Mouse (Mus musculus): ENCODE measurements at regions not wholly inside any gene's neighbourhood (a gene's known extent, or its start where the extent isn't known, plus 50 kb on each side); places are given as distances from the start of the nearest gene placed in this dataset.
"Not testable (repeated sequence)": the region's sequence is repeated elsewhere in the genome, so short reads cannot be mapped to it uniquely, and the experiment has no call there.

DNA sequence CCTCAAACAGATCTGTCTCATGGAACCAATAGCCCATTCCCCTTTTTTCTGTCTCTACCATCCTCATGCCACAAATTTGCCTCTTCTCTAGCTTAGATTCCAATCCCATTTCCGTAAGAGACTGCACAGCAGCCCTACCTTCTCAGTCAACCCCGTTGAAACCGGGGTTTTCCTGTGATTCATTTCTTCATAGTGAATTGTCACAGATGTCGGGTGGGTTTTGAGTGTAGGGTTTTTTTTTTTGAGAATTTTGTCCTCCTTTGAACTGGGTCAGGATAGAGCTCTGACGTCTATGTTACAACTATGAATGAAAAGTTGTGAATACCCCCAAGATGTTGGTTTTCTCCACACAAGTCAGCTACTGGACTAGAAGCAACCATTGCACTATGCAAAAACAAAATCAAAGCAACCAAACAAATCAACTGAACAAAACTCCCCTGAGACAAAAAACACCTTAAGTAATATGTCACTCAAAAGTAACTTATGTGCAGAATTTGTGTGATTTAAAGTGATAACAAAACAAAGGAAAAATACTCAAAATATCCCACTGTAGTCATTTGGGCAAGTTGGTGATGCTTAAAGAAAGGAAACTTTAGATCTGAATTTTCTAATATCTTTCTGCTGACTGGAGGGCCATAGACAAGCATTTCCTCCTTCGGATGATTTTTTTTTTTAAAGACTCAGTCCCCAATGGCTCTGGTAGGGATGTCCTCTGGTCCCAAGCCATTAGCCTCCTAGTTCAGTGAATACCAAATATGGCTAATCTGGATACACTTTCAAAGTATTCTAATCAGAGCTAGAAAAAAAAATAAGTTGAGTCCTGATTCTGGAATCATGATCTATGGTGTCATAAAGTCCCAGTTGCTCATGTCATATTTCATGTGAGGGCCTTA, 120.7 kb upstream of the Tet2 start:
- no peak for DNase-seq

DNA sequence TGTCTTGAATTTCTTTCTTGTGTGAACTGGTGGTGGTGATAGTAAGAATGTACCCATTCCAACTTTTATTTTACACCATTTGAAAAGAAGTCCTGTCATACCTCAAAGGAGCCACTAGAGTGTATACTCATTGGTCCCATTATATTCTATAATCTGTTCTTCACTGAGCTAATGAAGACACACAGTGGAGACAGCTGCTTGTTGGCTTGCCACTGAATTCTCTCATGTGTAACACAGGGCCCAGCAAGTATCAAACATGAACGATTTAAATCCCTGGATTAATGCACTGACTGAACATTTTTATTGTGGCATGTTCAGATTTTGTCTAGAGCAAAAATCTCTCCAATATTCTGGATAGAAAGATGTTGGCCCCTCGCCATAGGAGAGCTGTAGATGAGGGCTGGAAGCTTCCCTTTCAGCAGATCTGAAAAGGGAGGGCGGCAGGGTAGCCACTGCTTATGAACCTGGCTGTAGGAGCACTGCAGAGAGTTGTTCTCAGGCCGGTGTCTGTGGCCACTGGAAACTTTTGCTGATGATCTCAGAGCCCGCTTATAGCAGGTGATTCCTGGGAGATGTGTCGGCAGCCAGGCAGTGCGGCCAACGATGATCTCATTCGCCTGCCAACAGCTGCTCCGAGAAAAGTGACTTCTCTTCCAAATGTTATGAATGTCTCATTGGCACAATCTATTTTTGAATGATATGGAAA, 128.0 kb upstream of the Tet2 start:
- DNase-seq: no peak

DNA sequence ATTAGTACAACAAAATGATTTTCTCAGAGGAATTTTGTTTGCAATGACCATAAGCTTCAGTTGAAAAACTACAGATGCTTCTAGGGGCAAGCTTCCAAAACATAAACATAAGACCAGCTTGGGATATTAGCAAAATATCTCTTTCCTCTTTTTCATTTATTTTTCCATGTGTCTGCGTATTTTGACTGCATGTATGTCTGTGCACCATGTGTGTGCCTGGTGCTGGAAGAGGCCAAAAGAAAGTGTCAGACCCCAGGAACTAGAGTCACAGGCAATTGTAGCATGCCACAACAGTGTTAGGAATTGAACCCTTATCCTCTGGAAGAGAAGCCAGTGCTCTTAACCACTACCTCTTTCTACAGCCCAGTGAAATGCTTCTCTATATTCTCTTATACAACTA, 133.0 kb upstream of the Tet2 start:
- DNase-seq: no peak

GRCm38 (mm10) chr3:133679891-133680290, 135.0 kb upstream of the Tet2 start:
- no peak for DNase-seq

- no peak for DNase-seq
Measured at GRCm38 (mm10) chr3:133680343-133680742, 135.4 kb upstream of the Tet2 start.

GRCm38 (mm10) chr3:133680805-133681204, 135.9 kb upstream of the Tet2 start:
- no peak for DNase-seq

- DNase-seq: no peak
Measured at GRCm38 (mm10) chr3:133684196-133684743, 139.3 kb upstream of the Tet2 start.

DNA sequence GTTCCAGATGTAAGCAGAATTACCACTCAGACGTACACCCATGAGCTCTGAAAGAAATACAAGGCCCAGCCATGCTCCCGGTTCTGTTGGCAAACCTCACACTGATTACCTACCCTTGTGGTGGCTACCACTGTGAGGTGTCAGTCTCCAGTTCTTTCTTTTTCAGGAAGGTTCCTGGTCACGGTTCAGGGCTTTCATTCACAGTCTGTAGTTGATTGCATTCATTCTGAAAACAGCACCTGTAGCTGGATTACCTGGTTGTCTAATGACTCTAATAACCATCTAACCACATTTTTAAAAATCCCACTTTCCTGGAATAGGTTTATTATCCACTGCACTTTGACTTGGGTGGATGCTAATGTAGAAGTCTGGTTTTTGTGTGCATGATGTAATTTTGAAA, 139.8 kb upstream of the Tet2 start:
- DNase-seq: no peak

GRCm38 (mm10) chr3:133685393-133685792, 140.5 kb upstream of the Tet2 start:
- DNase-seq: no peak

DNA sequence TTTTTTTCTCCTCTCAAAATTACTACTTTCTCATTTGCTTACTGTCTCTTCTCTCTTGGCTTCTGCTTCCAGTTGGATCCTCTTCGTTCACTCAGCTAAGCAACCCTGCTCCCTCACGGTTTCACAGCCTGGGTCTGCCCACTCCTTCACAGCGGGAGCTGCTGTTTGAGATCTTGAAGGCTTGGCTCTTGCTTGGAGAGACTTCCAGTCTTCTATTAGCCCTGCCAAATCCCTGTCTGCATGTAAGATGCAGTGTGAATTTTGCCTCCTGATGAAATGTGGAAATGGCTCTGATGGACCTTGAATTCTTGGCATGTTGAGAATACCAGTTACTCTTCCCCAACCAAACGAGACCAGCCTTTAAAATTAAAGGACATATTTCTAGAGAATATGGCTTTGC, 149.1 kb upstream of the Tet2 start:
- no peak for DNase-seq

- no peak for DNase-seq
Measured at GRCm38 (mm10) chr3:133696122-133696521, 151.2 kb upstream of the Tet2 start.

DNA sequence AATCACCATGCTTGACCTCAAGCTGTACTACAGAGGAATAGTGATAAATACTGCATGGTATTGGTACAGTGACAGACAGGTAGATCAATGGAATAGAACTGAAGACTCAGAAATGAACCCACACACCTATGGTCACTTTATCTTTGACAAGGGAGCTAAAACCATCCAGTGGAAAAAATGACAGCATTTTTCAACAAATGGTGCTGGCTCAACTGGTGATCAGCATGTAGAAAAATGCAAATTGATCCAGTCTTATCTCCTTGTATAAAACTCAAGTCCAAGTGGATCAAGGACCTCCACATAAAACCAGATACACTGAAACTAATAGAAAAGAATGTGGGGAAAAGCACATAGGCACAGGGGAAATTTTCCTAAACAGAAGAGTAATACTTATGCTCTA, 159.9 kb upstream of the Tet2 start:
- DNase-seq: not testable (repeated sequence)

GRCm38 (mm10) chr3:133711518-133711917, 166.6 kb upstream of the Tet2 start:
- no peak for DNase-seq

- DNase-seq: no peak
Measured at GRCm38 (mm10) chr3:133722550-133723290, 177.8 kb upstream of the Tet2 start.

DNA sequence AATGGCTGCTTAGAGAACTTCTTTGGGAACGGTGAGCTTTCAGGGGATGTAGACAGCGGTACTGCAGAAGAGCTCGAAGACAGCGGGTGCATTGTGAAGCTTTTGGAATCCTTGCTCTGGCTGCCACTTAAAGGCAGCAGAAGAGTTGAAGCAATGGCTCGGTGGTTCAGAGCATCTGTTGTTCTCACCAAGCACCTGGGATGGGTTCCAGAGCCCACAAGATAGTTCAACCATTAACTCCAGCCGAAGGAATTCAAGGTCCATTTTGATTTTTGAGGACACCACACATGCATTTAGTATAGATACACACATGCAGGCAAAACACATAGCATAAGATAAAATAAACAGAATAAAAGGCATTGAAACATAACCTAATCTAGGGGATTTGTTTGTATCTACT, 181.9 kb upstream of the Tet2 start:
- DNase-seq: no peak

DNA sequence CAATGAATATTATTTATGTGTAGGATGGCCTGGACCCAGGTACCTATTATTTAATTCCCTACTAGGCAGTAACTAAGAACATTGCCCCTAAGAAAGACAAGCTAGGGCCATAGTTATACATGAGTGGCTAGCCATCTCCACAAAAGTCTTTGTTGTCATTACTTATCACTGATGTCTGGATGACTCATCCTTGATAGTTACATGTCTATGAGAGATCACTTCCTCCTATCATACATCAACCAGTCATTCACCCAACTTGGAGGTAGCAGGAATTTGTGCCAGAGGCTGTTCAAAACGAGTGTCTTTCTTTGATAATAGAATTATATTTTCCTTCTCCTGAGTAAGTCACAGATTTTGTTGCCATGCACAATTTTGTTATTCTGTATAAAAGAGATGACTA, 190.7 kb upstream of the Tet2 start:
- DNase-seq: no peak

DNA sequence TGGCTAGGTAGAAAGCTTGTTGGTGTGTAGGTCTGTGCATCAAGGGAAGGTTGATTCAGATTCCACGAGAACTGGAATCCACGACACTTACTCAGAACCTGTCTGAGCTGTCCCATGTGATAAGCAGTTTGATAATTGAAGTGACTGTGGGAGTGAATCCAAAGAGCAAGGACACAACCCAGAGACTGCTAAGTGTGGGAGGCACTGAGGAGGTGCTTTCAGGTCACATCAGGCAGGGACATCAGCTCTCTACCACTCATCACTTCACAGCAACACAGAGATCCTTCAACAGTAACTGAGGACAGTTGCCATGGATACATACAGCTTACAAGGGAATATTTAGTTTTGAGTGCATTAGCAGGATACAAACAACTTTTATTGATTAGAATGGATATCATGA, 194.0 kb upstream of the Tet2 start:
- DNase-seq: no peak

- DNase-seq: no peak
Measured at GRCm38 (mm10) chr3:133744552-133745118, 199.7 kb upstream of the Tet2 start.

DNA sequence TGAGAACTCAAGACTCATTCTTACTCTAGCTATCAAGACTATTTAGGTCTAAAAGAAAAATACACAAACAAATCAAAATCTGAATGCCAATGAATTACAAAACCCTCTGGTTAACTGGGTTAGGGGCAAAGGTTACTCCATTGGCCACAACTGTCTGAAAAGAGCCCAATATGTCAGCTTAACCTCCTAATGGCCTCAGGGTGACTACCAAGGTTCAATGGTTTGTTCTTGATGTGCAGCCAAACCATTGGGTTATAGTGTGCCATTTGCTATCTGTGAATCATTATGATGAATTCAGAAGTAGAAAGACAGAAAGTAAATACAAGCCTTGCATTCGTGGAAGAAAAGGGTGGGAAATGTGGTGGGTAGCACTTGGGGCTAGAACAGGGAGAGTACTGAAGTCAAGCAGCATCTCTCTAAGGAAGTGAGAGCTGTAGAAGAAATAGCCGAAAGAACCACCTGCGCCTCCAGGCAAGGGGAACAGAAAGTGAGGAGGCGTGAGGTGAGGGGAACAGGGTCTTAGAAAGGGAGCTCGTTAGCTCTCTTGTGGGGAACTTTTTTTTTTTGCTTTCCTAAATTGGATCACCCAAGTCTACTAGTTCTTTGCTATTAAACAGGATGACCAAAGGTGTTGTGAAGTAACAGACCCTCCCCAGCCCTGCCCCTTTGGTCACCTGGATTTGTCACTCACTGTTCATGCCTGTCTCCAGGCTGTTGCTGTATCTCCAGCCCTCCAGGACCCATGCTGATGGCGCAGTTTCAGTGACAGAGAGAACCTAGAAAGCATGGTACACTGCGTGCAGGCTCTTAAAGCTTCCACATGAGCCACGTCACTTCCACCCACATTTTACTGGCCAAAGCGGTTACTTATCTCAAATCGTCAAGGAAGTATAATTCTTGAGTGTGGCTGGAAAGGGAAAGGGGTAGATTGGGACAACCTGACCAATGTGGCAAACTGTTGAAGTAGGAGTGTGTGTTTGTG, 204.1 kb upstream of the Tet2 start:
- no peak for DNase-seq

- no peak for DNase-seq
Measured at GRCm38 (mm10) chr3:133750061-133750460, 205.1 kb upstream of the Tet2 start.

- DNase-seq: no peak
Measured at GRCm38 (mm10) chr3:133750606-133751005, 205.7 kb upstream of the Tet2 start.

DNA sequence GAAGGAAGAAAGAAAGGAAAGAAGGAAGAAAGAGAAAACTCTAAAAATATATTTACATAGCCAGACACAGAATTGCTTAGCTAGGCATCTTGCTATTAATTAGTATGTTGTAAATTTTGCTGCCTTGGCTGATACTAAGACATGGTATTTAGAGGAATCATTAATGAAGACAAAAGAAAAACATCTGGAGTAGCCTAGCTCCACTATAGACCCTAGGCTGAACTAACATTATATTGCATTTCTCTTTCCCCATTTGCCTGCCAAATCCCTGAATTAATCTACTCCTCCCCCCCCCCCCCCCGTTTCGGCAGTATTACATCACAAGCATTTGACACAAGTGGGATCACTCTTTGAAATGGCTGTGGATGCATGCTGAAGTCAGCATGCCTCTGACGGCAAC, 206.1 kb upstream of the Tet2 start:
- DNase-seq: no peak

Measured in embryo, embryonic 11 days (tissue).